Mouse (Mus musculus) heart, postnatal 0 days (tissue): ENCODE data around the gene Rapgef5.

Experiments
- CTCF ChIP-seq: IDR thresholded peaks from 2 replicates; pipeline ENCODE4 v1.5.1; 2016; ENCODE audit warnings: antibody characterized with exemption, control low read depth, low read depth
- EP300 ChIP-seq: IDR thresholded peaks from 2 replicates; pipeline ENCODE4 v1.6.1; 2016; ENCODE audit warnings: antibody characterized with exemption, low read depth

GRCm38 (mm10) chr12:117619523-117620023, 103.3 kb downstream of the Rapgef5 start:
- TF ChIP-seq CTCF, result no peak
- TF ChIP-seq EP300, result no peak
